Mouse (Mus musculus) frontal cortex, postnatal 10 days (tissue): ENCODE measurements at regions not wholly inside any gene's neighbourhood (a gene's known extent, or its start where the extent isn't known, plus 50 kb on each side); places are given as distances from the start of the nearest gene placed in this dataset.

ENCODE experiments used
- DNase-seq, 2 experiments: peaks; one replicate each; pipeline ENCODE4 v3.0.0; 2022; ENCODE audit warnings: low spot score in 2 of 2, mixed read lengths in 1 of 2

DNA sequence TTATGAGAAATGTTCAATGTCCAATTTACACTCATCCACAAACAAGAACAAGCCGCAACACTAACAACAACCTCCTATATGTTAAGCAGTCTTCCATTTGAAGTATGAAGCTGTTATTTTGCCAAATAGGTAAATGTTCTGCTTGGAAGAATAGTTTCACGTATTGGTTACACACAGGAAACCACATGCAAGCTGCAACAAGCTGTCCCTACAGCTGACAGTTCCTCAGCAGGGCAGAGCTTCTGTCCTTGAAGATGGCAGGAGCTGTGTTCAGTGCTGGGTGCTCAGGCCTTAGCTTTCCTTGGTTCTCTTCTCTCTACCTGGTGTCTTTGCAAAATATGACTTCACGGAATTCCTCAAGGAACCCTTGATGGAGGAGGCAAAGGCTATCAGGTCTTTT is 294.1 kb upstream of the Rnaseh2b start:
- no peak for DNase-seq

DNA sequence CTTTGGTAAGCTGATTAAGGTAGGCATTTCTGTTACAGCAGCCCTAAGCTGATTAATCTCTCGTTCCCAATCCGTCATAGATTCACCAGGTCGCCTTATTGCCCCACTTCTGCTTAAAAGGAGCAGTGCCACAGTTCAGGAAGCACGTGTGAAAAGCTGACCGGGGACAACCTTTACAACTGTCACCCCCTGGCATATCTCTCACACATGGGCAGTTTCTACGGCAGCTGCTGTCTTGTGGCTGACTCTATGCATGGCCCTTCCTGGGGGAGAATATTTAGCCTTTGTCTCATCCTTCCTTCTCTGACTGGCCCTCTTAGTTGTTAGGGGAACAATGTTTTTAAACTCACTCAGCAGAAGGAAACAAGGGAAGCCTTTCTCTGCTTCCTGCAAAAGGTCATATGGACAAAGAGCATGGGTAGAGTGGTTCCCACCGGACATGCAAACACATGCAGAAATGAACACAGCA is 290.9 kb upstream of the Rnaseh2b start:
- DNase-seq = no peak

DNA sequence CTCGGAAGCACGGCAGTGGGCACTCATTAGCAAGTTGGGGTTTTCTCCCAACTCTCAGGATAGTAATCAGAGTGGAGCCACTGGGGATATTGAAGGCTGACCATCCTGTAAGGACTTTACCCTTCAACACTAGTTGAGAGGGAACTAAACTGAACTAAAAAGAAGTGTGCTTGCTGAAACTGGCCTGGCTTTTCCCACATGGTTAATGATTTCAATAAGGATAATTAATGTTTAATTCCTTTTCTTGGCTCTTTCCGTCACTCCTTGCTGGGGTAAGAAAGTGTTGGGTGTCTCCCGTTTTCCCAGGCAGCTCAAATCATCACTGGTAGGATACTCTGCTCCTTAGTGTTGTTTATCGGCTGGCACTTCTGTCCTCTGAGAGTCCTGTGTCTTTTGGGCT is 290.3 kb upstream of the Rnaseh2b start:
- no peak for DNase-seq

DNA sequence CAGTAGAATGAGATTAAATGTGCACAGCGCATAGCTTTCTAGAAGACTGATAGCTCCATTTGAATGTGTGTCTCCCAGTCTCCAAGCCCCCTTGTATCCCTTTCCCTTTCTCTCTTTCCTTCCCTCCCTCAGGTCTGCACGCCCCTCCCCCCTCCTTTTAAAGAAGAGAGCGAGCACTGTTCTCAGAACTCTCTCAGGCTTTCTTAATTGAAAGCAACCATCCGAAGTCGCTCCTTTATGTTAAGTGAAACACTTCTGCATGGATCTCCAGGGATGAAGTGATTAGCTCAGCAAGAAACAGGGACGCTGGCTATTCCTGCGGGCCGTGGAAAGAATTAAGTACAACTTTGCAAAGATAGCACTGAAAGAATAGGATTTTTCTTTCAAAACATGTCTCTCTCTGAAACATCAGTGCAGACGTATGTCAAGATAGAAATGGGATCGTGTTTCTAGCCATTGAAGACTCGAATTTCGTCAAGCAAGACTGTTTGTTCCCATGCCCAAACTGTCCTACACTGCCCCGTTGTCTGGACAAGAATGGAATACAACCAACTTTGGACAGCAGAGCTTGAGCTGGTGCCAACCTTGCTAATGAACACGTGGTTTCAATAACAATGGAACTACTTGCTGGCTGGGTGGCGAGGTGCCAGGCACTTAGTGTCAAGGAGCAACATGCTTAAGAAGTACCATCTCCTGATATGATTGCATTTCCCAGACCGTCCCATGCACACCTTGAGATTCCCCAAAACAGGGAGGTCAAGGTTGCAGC is 289.2 kb upstream of the Rnaseh2b start:
- peak in 1 of 2 experiments; percentile 15 for DNase-seq

GRCm38 (mm10) chr14:62003797-62004196 is 288.6 kb upstream of the Rnaseh2b start:
- no peak for DNase-seq

- DNase-seq = no peak
Measured at GRCm38 (mm10) chr14:62008707-62009106, 283.7 kb upstream of the Rnaseh2b start.

- no peak for DNase-seq
Measured at GRCm38 (mm10) chr14:62018804-62019203, 273.6 kb upstream of the Rnaseh2b start.

GRCm38 (mm10) chr14:62020996-62021395 is 271.4 kb upstream of the Rnaseh2b start:
- DNase-seq = no peak

DNA sequence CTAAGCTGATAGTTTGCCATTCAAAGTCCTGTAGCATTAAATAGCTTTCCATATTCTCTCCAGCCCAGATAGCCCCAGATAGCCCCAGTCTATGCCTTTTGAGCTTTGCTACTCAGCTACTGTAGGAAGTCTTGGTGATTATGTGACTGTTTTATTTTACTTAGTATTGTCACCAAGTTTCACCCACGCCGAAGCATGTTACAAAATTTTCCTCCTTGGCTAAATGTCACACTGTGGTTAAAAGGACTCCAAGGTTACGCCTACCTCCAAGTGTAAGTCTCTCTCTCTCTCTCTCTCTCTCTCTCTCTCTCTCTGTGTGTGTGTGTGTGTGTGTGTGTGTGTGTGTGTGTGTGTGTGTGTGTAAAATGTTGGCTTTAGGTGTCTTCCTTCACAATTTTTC is 270.2 kb upstream of the Rnaseh2b start:
- no peak for DNase-seq

- no peak for DNase-seq
Measured at GRCm38 (mm10) chr14:62023022-62023421, 269.4 kb upstream of the Rnaseh2b start.

DNA sequence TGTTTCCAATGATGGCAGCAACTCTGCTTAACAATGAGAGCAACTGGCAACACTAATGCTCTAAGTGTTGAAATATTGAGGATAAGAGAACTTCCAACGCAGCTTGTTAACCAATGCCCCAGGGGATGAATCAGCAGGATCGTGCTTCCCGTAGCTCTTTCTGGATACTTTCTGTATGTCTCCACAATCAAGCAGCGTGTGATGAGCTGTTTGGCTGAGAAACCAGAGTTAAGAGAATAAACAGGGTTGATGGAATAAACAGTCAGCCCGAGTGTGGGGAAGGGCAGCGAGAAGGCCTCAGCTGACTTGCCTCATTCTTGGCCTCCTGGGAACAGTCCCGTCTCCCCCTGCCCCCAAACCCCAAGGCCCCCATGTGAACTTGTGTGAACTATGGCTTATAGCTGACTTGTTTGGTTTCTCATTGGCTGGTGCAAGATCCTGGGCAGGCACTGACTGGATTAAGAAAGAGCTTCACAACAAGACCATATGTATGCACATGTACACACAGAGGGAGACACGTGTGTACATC is 264.6 kb upstream of the Rnaseh2b start:
- DNase-seq = no peak

- no peak for DNase-seq
Measured at GRCm38 (mm10) chr14:62030059-62030458, 262.3 kb upstream of the Rnaseh2b start.

GRCm38 (mm10) chr14:62033661-62034060 is 258.7 kb upstream of the Rnaseh2b start:
- no peak for DNase-seq

DNA sequence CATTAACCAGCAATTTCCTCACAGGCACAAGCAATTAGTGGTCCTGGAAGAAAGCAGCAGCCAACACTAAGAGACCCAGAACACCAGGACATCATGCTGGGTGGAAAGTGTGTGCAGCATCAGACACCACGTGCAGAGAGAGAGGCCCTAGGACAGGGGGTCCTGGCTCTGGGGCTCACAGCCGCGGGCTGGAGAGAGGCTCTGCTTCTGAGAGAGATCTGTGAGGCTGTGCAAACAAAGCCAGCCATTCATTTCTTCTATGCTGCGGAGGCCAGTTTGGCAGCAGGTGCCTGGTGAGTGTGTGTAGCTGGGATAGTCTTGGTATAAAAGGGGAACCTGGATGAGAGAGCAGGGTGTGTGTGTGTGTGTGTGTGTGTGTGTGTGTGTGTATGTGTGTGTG is 257.7 kb upstream of the Rnaseh2b start:
- DNase-seq = no peak

DNA sequence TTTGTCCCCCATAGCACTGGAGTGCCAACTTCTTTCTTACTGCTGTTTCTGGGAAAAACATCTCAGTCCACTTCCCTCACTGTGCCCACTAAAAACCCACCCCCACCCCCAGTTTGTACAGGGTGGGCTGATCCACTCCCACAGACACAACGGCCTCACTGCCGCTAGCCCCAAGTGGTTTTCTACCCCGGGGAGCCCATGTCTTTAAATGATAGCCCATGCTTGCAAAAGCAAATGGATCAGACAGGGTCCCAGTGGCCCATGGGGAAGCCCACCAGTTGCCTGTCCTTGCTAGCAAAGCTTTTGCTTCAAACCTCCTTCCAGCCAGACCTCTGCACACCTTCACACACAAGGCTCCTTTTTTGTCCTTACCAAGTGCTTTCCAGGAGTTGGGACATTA is 257.0 kb upstream of the Rnaseh2b start:
- no peak for DNase-seq

- DNase-seq = no peak
Measured at GRCm38 (mm10) chr14:62037514-62037913, 254.9 kb upstream of the Rnaseh2b start.

GRCm38 (mm10) chr14:62037917-62038316 is 254.5 kb upstream of the Rnaseh2b start:
- no peak for DNase-seq

- peak in 1 of 2 experiments; percentile 54 for DNase-seq
Measured at GRCm38 (mm10) chr14:62042305-62043116, 249.9 kb upstream of the Rnaseh2b start.

- DNase-seq = no peak
Measured at GRCm38 (mm10) chr14:62043117-62043422, 249.3 kb upstream of the Rnaseh2b start.

- DNase-seq = no peak
Measured at GRCm38 (mm10) chr14:62050941-62051340, 241.4 kb upstream of the Rnaseh2b start.

DNA sequence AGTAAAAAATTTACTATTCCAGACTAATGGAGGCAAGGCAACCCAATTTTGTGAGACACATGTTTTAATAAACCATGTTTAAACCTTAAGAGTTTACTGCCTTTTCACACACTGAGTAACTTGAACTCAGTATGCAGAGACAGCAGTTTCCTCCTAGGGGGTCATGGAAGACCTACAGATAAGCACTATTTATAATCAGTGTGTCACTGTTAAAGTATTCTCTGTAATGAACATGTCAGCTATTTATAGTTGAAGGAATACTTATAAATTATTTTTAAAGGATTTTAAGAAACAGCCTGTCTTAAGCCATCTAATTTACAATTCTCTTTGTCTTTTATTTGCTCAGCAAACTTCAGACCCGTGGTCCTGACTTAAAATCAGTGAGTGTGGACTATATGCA is 240.5 kb upstream of the Rnaseh2b start:
- no peak for DNase-seq

GRCm38 (mm10) chr14:62053004-62053403 is 239.4 kb upstream of the Rnaseh2b start:
- no peak for DNase-seq

GRCm38 (mm10) chr14:62057096-62057495 is 235.3 kb upstream of the Rnaseh2b start:
- no peak for DNase-seq
